In the genomic region with DNA sequence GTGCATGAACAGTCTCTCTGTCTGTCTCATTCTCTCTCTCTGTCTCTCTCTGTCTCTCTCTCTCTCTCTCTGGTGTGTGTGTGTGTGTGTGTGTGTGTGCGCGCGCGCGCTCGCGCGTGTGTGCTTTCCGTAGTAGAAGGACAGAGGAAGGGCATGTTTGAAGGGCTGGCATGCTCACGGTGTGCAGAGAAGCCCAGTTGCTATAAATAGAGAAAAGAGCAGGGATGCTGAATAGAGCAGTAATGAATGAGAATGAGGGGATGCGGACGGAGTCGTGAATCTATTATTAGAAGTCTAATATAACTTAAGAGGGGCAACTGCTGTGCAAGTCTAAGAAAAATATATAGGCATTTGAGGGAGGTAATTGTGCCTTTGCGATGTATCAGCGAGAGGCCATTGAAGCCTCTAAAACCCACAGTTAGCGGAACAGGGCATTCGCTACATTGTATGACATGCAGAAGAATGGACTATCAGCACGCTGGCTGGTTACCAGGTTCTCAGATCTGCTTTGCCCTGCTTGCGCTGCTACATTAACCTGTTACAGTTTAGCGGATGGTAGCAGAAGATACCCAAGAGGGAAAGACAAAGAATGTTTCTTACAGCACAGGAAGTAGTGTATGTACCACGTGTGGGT, we compare ENCODE assay signal across 13 mouse cellular contexts. TPM values are rescaled to one million over a fixed set of nuclear protein-coding genes. Genes with fewer than 3 reads are reported as not detected.
DNase-seq lines count a peak whose midpoint lies in the region; ATAC-seq lines count a peak whose summit lies in the region.
"Had no signal": no experiment of that assay in that cellular context is flagged by ENCODE, and none has a peak within 500 bp of the region (broad histone marks: within the 10 kb centered on the region; RNA-seq: fewer than 3 reads in every experiment).

No protein-coding gene starts in this region.

- H3K4me3 ChIP-seq in hindbrain, embryonic 12.5 days = no peak overlapping the region
- no peak overlapping the region for H3K4me3 ChIP-seq in hindbrain, embryonic 11.5 days (ENCODE audit: low read depth, low read length)
- H3K4me3 ChIP-seq in neural tube, embryonic 15.5 days (replicated peaks) = no peak overlapping the region
- H3K4me3 ChIP-seq in intestine, embryonic 16.5 days (ENCODE audit: low read length) = no peak overlapping the region
- no peak overlapping the region for H3K4me3 ChIP-seq in kidney, embryonic 15.5 days (replicated peaks)
- H3K4me3 ChIP-seq: heart, adult 2 months; myocyte had no signal

- 0 out of 2 replicates have a peak overlapping the region, but pooled peaks have one; percentile 12 for H3K27ac ChIP-seq in hindbrain, embryonic 12.5 days
- H3K27ac ChIP-seq in hindbrain, embryonic 11.5 days (ENCODE audit: low read depth, low read length) = no peak overlapping the region
- H3K27ac ChIP-seq in neural tube, embryonic 15.5 days (replicated peaks) = peak overlapping the region; percentile 54
- H3K27ac ChIP-seq in intestine, embryonic 16.5 days (ENCODE audit: low read length) = no peak overlapping the region
- H3K27ac ChIP-seq in kidney, embryonic 15.5 days = no peak overlapping the region
- H3K27ac ChIP-seq: heart, adult 2 months had no signal

- peak; percentile 49 to 58 for DNase-seq in cerebellum, postnatal 10 days
- DNase-seq in cerebellum, adult 11 months = no peak
- DNase-seq in hindbrain, embryonic 11.5 days (ENCODE audit: low spot score) = no peak
- DNase-seq in heart, postnatal 10 days = peak; percentile 41 to 43
- DNase-seq: cerebellum, adult 9-10 months; lung, postnatal 36 days; thymus, adult 18-20 months had no signal

- no peak overlapping the region for H3K9ac ChIP-seq in hindbrain, embryonic 12.5 days
- H3K9ac ChIP-seq in hindbrain, embryonic 11.5 days (ENCODE audit: low read depth, low read length) = no peak overlapping the region
- H3K9ac ChIP-seq in neural tube, embryonic 15.5 days (replicated peaks) = no peak overlapping the region
- no peak overlapping the region for H3K9ac ChIP-seq in intestine, embryonic 16.5 days (ENCODE audit: low read depth, low read length)
- H3K9ac ChIP-seq in kidney, embryonic 15.5 days = no peak overlapping the region

- no peaks in the 10 kb centered on the region for H3K36me3 ChIP-seq in hindbrain, embryonic 12.5 days
- H3K36me3 ChIP-seq in hindbrain, embryonic 11.5 days (ENCODE audit: control insufficient read depth, insufficient read depth, low read length) = no peaks in the 10 kb centered on the region
- no peaks in the 10 kb centered on the region for H3K36me3 ChIP-seq in neural tube, embryonic 15.5 days
- no peaks in the 10 kb centered on the region for H3K36me3 ChIP-seq in intestine, embryonic 16.5 days (ENCODE audit: control insufficient read depth, insufficient read depth, low read length)
- H3K36me3 ChIP-seq in kidney, embryonic 15.5 days = no peaks in the 10 kb centered on the region

- H3K4me1 ChIP-seq in hindbrain, embryonic 12.5 days = peaks cover 14% of the 10 kb centered on the region
- no peaks in the 10 kb centered on the region for H3K4me1 ChIP-seq in hindbrain, embryonic 11.5 days (replicated peaks; ENCODE audit: control insufficient read depth, insufficient read depth, low read length)
- peaks cover 24% of the 10 kb centered on the region for H3K4me1 ChIP-seq in neural tube, embryonic 15.5 days
- no peaks in the 10 kb centered on the region; the same call in 1 of the 2 replicates for H3K4me1 ChIP-seq in intestine, embryonic 16.5 days (ENCODE audit: control insufficient read depth, insufficient read depth, low read length)
- H3K4me1 ChIP-seq in kidney, embryonic 15.5 days = peaks cover 8% of the 10 kb centered on the region

- no peaks in the 10 kb centered on the region for H3K9me3 ChIP-seq in hindbrain, embryonic 12.5 days (replicated peaks)
- no peaks in the 10 kb centered on the region for H3K9me3 ChIP-seq in hindbrain, embryonic 11.5 days (ENCODE audit: control insufficient read depth, low read length)
- H3K9me3 ChIP-seq in neural tube, embryonic 15.5 days (replicated peaks) = no peaks in the 10 kb centered on the region
- H3K9me3 ChIP-seq in intestine, embryonic 16.5 days (ENCODE audit: control insufficient read depth, low read length) = no peaks in the 10 kb centered on the region
- H3K9me3 ChIP-seq in kidney, embryonic 15.5 days (replicated peaks) = no peaks in the 10 kb centered on the region

- no peaks in the 10 kb centered on the region for H3K27me3 ChIP-seq in hindbrain, embryonic 12.5 days
- no peaks in the 10 kb centered on the region for H3K27me3 ChIP-seq in hindbrain, embryonic 11.5 days (ENCODE audit: control insufficient read depth, insufficient read depth, low read length)
- H3K27me3 ChIP-seq in neural tube, embryonic 15.5 days (replicated peaks) = no peaks in the 10 kb centered on the region
- H3K27me3 ChIP-seq in intestine, embryonic 16.5 days (replicated peaks; ENCODE audit: control insufficient read depth, insufficient read depth, low read length) = no peaks in the 10 kb centered on the region
- H3K27me3 ChIP-seq in kidney, embryonic 15.5 days = no peaks in the 10 kb centered on the region

- intact Hi-C loops in heart, postnatal 10 days (cut with DNase I) = no loop called here

- WGBS in hindbrain, embryonic 12.5 days = 77% methylated on average over 21 of the region's 21 CpGs
- 85% methylated on average over 21 of the region's 21 CpGs for WGBS in hindbrain, embryonic 11.5 days
- 37% methylated on average over 21 of the region's 21 CpGs for WGBS in neural tube, embryonic 15.5 days
- WGBS in intestine, embryonic 16.5 days = 76% methylated on average over 21 of the region's 21 CpGs
- 86% methylated on average over 21 of the region's 21 CpGs for WGBS in kidney, embryonic 15.5 days

- no peak for ATAC-seq in hindbrain, embryonic 12.5 days (ENCODE audit: low FRiP score)
- no peak for ATAC-seq in hindbrain, embryonic 11.5 days (ENCODE audit: low FRiP score)
- ATAC-seq in neural tube, embryonic 15.5 days (ENCODE audit: low FRiP score) = peak; percentile 67
- ATAC-seq in intestine, embryonic 16.5 days = no peak
- no peak for ATAC-seq in kidney, embryonic 15.5 days (replicated peaks; ENCODE audit: low FRiP score)

- H3K4me2 ChIP-seq in hindbrain, embryonic 12.5 days (replicated peaks) = no peak overlapping the region
- no peak overlapping the region for H3K4me2 ChIP-seq in hindbrain, embryonic 11.5 days (replicated peaks; ENCODE audit: low read depth, low read length)
- H3K4me2 ChIP-seq in neural tube, embryonic 15.5 days = peak overlapping the region; percentile 33
- no peak overlapping the region for H3K4me2 ChIP-seq in intestine, embryonic 16.5 days (ENCODE audit: low read depth, low read length)
- no peak overlapping the region for H3K4me2 ChIP-seq in kidney, embryonic 15.5 days

RNA-seq across cellular contexts. Expression of a gene that starts 18.2 kb away (rescaled TPM):
- 16.4 and 18.7 TPM in 2 replicates for polyA plus RNA-seq in hindbrain, embryonic 12.5 days (2016; fragmentation: Nextera tagmentation; extraction: Ambion mirVana)
- polyA plus RNA-seq in hindbrain, embryonic 11.5 days (2014; fragmentation: Nextera tagmentation; extraction: Ambion mirVana) = 13.9 and 14.0 TPM in 2 replicates
- total RNA-seq in heart, postnatal 10 days (2021) = 1 to 10 TPM; 2.6 to 3.0 TPM
- polyA plus RNA-seq in neural tube, embryonic 15.5 days (2015; fragmentation: Nextera tagmentation; extraction: Ambion mirVana) = 10.3 and 10.7 TPM in 2 replicates
- polyA plus RNA-seq in intestine, embryonic 16.5 days (2015; fragmentation: Nextera tagmentation; extraction: Ambion mirVana) = 4.3 and 4.5 TPM in 2 replicates
- 9.9 and 13.7 TPM in 2 replicates for polyA plus RNA-seq in kidney, embryonic 15.5 days (2015; fragmentation: Nextera tagmentation; extraction: Ambion mirVana)

Comparison
In these comparisons a context has a peak if more than half of its experiments do, and no peak if none do; other contexts are left out.
1. DNase-seq: peak in cerebellum, postnatal 10 days (2 of 2) and heart, postnatal 10 days (2 of 2); none in cerebellum, adult 11 months (single experiment) and hindbrain, embryonic 11.5 days (single experiment).
2. H3K27ac ChIP-seq: peak in hindbrain, embryonic 12.5 days (single experiment) and neural tube, embryonic 15.5 days (single experiment); none in hindbrain, embryonic 11.5 days (single experiment), intestine, embryonic 16.5 days (single experiment) and kidney, embryonic 15.5 days (single experiment).